Mouse (Mus musculus) forebrain, embryonic 14.5 days (tissue): Measurements from ENCODE around the gene Ephb1. TPM values are rescaled to one million over a fixed set of nuclear protein-coding genes. Genes with fewer than 3 reads are reported as not detected.

Experiments
- ATAC-seq: fragments of 200-750 bp; cut with Nextera tagmentation; 2 replicates; pipeline ENCODE4 v1.8.0; 2017; ENCODE audit warnings: mild to moderate bottlenecking, moderate library complexity
- DNase-seq: peaks from one replicate; pipeline ENCODE4 v3.0.0-alpha.2; 2015; ENCODE audit warnings: low spot score
- H3K27ac ChIP-seq: fragments of 300-500 bp; sonication (generic); 2 replicates; pipeline ENCODE4 v1.5.1; 2014; ENCODE audit warnings: low read depth, mild to moderate bottlenecking, control low read depth, low read length, moderate library complexity
- H3K27me3 ChIP-seq: fragments of 300-500 bp; sonication (generic); replicated peaks from 2 replicates; pipeline ENCODE4 v1.6.1; 2014; ENCODE audit warnings: low read length, control low read depth, mixed read lengths; ENCODE audit not compliant: control insufficient read depth, insufficient read depth
- H3K36me3 ChIP-seq: fragments of 300-500 bp; sonication (generic); 2 replicates; pipeline ENCODE4 v1.6.1; 2014; ENCODE audit warnings: low read length, control low read depth; ENCODE audit not compliant: control insufficient read depth, insufficient read depth
- H3K4me1 ChIP-seq: fragments of 300-500 bp; sonication (generic); 2 replicates; pipeline ENCODE4 v1.6.1; 2014; ENCODE audit warnings: antibody characterized with exemption, low read length, control low read depth; ENCODE audit not compliant: control insufficient read depth, insufficient read depth
- H3K4me2 ChIP-seq: fragments of 300-500 bp; sonication (generic); 2 replicates; pipeline ENCODE4 v1.6.1; 2014; ENCODE audit warnings: mild to moderate bottlenecking, control low read depth, low read length
- H3K4me3 ChIP-seq: fragments of 300-500 bp; sonication (generic); 2 replicates; pipeline ENCODE4 v1.5.1; 2014; ENCODE audit warnings: low read depth, low read length, control low read depth
- H3K9ac ChIP-seq: fragments of 300-500 bp; sonication (generic); 2 replicates; pipeline ENCODE4 v1.6.1; 2014; ENCODE audit warnings: mild to moderate bottlenecking, low read length, control low read depth, moderate library complexity
- H3K9me3 ChIP-seq: fragments of 300-500 bp; sonication (generic); replicated peaks from 2 replicates; pipeline ENCODE4 v1.6.1; 2016; ENCODE audit warnings: low read length, control low read depth, mixed read lengths; ENCODE audit not compliant: control insufficient read depth
- WGBS: fragments of 180-500 bp; shearing (Covaris S2); extraction: QIAGEN DNeasy Blood & Tissue Kit; methylation state at CpG from one replicate; pipeline ENCODE4 v1.1.7; 2014; 5-methylcytosine and 5-hydroxymethylcytosine counted together
- polyA plus RNA-seq: library from polyadenylated mRNA; unstranded; fragments of >200 nt; fragmentation: Nextera tagmentation; extraction: Ambion mirVana; gene quantifications from 2 replicates; pipeline ENCODE4 v1.2.1, GENCODE M21; 2014

The Ephb1 gene
- polyA plus RNA-seq, 1 experiment from 2014 or later, result 27.8 TPM

DNA sequence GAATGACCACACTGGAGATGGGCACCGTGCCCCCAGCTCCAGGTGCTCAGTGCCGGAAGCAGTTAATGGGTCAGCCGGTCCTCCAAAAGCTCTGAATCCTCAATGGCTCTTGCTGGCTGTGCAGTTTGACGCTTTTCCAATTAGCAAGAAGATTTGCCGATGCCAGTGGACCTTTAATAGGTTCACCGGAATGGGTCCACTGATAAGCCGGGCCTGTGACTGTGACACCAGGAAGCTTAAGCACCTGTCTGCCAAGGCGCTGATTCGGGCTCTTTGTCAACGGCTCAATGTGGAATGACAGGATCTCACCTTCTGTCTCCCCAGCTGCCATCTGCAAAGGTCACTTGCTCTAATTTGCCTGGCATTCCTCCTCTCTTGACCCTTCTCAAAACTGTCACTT lies 239.2 kb downstream of the Ephb1 start:
- ATAC-seq (no peak), DNase-seq (no peak)

DNA sequence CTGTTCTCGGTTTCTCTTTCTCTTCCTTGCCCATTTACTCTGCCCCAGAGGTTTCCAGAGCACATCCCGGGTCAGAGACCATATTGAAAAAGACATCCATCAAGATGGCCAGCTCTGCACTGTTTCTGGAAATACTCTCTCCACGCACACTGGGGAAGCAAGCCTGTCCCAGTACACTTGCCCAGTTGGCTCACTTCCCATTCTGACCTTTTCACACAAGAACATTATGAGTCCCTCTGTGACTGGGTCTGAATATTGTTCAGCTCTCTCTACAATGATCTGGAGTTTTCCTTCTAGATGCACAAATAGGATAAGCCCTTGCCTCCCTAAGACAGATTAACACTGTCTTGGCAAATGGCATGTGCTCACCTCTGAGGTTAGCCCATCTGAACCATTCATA lies 243.0 kb downstream of the Ephb1 start:
- H3K27ac ChIP-seq, result no peak overlapping the region
- peaks cover 13% of the 10 kb centered on the region for H3K4me1 ChIP-seq
- WGBS, result 78% methylated on average over 3 of the region's 3 CpGs

More for the DNA sequence above, 239.2 kb downstream of the Ephb1 start:
- Histone ChIP-seq H3K36me3 (no peaks in the 10 kb centered on the region), H3K4me1 (no peaks in the 10 kb centered on the region), H3K9ac (no peak overlapping the region), H3K27ac (no peak overlapping the region), H3K9me3 (no peaks in the 10 kb centered on the region), H3K4me3 (no peak overlapping the region), H3K27me3 (no peaks in the 10 kb centered on the region), H3K4me2 (no peak overlapping the region)
- 83% methylated on average over 10 of the region's 10 CpGs for WGBS

DNA sequence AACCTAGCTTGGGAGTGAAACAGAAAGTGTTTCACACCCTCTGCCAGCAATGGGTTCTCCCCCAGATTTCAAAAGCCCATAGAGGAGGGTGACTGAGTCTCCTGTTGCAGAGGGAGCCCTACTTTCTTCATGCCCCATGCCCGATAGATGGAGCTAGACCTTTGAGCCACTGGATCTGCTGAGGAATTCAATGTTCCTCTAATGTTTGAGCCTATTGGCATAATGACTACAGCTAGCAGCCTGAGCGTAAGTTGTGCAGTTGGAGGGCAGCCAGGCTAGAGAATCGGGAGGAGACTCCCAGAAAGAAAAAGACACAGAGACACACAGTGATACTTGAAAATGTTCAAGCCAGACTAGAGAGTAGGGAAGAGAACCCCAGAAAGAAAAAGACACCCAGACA lies 246.5 kb downstream of the Ephb1 start:
- DNase-seq (peak; percentile 61), ATAC-seq (no peak)
- H3K4me1 ChIP-seq, result peaks cover 13% of the 10 kb centered on the region
- H3K36me3 ChIP-seq, result no peaks in the 10 kb centered on the region
- no peak overlapping the region for H3K4me2 ChIP-seq
- H3K9me3 ChIP-seq, result no peaks in the 10 kb centered on the region
- no peak overlapping the region for H3K4me3 ChIP-seq
- H3K27ac ChIP-seq, result no peak overlapping the region
- H3K9ac ChIP-seq, result no peak overlapping the region
- H3K27me3 ChIP-seq, result no peaks in the 10 kb centered on the region
- WGBS, result 28% methylated on average over 3 of the region's 3 CpGs

More for the DNA sequence above, 243.0 kb downstream of the Ephb1 start:
- Histone ChIP-seq H3K4me3 (no peak overlapping the region), H3K4me2 (no peak overlapping the region), H3K27me3 (no peaks in the 10 kb centered on the region), H3K36me3 (no peaks in the 10 kb centered on the region), H3K9ac (no peak overlapping the region), H3K9me3 (no peaks in the 10 kb centered on the region)
- DNase-seq, result no peak
- no peak for ATAC-seq

DNA sequence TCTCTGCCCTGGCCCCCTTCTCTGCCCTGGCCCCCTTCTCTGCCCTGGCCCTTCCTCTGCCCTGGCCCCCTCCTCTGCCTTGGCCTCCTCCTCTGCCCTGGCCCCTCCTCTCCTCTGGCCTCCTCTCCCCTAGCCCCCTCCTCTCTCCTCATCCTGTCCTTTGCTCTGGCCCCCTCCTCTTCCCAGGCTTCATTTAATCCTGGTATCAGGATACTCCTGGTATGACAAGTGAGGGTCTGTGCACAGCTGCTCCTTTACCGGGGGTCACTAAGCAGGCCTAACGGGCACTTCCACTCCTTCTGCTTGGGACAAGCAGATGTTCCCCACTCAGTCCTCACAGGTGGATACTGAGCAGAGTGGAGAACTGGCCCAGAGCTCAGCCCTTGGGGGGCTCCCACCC lies 247.3 kb downstream of the Ephb1 start:
- Histone ChIP-seq H3K27ac (no peak overlapping the region), H3K4me1 (peaks cover 13% of the 10 kb centered on the region), H3K4me3 (no peak overlapping the region), H3K9me3 (no peaks in the 10 kb centered on the region), H3K4me2 (no peak overlapping the region), H3K27me3 (no peaks in the 10 kb centered on the region), H3K36me3 (no peaks in the 10 kb centered on the region), H3K9ac (no peak overlapping the region)
- 33% methylated on average over 2 of the region's 2 CpGs for WGBS
- DNase-seq (no peak), ATAC-seq (0 out of 2 replicates have a peak, but pooled peaks have one; percentile 20)

DNA sequence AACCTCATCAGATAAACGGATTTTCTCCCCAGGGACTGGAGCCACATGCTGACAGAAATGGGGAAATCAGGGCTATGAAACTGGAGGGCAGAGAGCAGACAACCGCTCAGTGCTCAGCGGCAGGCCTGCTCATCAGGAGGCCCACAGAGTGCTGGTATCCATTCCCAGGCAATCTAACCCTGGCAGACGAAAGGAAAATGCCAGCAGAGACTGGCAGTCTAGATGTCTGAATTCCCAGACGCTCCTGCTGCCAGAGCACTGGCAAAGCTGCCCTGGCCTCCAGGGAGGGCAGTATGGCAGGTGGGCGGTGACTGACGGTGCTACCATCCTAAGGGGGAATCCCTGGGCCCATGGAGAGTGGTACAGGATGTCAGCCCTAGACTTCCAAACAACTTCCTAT lies 257.7 kb downstream of the Ephb1 start:
- 0 out of 2 replicates have a peak, but pooled peaks cover 5% of the 10 kb centered on the region for H3K9me3 ChIP-seq
- H3K4me2 ChIP-seq, result no peak overlapping the region
- 29% methylated on average over 7 of the region's 7 CpGs for WGBS
- DNase-seq, result no peak
- no peaks in the 10 kb centered on the region for H3K4me1 ChIP-seq
- no peak overlapping the region for H3K9ac ChIP-seq
- no peak overlapping the region for H3K4me3 ChIP-seq
- ATAC-seq, result no peak
- 0 out of 2 replicates have a peak overlapping the region, but pooled peaks have one; percentile 17 for H3K27ac ChIP-seq
- no peaks in the 10 kb centered on the region for H3K36me3 ChIP-seq
- no peaks in the 10 kb centered on the region for H3K27me3 ChIP-seq

DNA sequence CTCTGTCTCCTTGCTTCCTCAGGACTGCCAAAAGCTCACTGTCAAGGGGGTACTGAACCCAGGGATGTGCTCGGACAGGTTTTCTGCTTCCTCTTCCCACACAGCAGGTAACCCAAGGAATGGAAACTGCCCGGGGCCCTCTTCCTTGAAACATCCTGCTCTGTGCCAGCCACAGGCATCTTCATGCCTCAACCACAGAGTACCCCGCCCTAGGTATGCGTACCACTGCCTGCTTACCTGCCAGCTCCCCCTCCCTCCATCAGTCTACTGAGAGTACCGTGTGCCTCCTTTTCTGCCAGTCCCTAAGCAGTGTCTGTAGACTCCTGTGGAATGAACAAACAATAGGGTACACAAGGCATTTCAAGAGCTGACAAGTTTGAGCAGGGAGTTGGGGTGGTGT lies 265.9 kb downstream of the Ephb1 start:
- ATAC-seq (no peak), DNase-seq (no peak)
- H3K9me3 ChIP-seq, result no peaks in the 10 kb centered on the region
- no peak overlapping the region for H3K27ac ChIP-seq
- no peaks in the 10 kb centered on the region for H3K27me3 ChIP-seq
- H3K4me1 ChIP-seq, result peaks cover 2% of the 10 kb centered on the region; the same call in 1 of the 2 replicates
- no peak overlapping the region for H3K9ac ChIP-seq
- H3K36me3 ChIP-seq, result no peaks in the 10 kb centered on the region
- WGBS, result 86% methylated on average over 5 of the region's 5 CpGs
- no peak overlapping the region for H3K4me2 ChIP-seq
- H3K4me3 ChIP-seq, result no peak overlapping the region

DNA sequence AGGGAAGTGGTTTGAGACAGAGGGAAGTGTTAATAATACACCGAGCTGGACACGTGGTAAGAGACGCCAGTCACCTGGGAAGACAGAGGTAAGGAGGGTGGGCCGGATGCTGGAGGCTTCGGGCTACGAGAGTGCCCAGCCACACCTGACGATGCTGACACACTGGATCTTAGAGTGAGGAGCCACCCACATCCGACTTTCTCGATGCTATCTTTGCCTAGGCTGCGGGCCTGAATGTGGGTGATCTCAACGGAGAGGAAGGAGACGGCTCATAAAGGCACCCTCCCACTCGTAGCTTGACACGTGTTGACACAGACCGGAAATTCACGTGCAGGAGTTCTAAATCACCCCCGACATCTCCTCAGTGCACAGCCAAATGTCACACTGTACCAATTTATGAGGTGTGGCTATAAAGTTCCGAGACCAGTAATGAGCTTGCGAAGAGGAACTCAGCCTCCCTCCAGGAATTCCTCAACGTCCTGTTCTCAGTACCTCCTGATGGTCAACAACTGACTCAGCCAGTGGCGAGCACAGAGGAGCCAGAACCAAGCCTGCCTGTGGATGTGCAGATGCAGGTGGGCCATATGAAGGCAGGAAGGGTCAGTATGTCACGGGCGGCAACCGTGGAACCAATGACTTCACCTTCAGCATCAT lies 268.3 kb downstream of the Ephb1 start:
- DNase-seq (no peak), ATAC-seq (no peak)
- no peak overlapping the region for H3K4me3 ChIP-seq
- no peaks in the 10 kb centered on the region for H3K27me3 ChIP-seq
- H3K36me3 ChIP-seq, result no peaks in the 10 kb centered on the region
- H3K9me3 ChIP-seq, result no peaks in the 10 kb centered on the region
- peaks cover 2% of the 10 kb centered on the region; the same call in 1 of the 2 replicates for H3K4me1 ChIP-seq
- H3K4me2 ChIP-seq, result no peak overlapping the region
- H3K27ac ChIP-seq, result no peak overlapping the region
- WGBS, result 93% methylated on average over 24 of the region's 24 CpGs
- H3K9ac ChIP-seq, result no peak overlapping the region

DNA sequence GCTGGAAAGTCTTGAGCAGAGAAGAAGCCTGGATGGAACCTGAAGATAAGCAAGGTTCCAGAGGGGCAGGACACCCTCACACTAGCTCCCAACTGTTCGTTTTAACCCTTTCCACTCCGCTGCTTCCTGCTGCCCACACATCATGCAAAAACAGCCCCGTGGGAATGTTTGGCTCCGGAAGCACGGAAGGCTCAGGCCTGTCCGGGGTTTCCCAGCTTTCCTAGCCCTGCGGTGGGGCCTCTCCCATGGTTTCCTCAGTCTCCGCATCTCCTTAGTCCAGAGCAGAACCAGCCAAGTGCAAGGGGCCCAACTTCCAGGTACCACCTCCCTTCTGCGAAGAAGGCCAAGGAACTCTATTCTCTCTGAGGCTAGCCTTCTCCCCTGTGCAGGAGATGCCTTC lies 269.0 kb downstream of the Ephb1 start:
- H3K4me2 ChIP-seq, result no peak overlapping the region
- H3K27me3 ChIP-seq, result no peaks in the 10 kb centered on the region
- H3K4me1 ChIP-seq, result peaks cover 2% of the 10 kb centered on the region; the same call in 1 of the 2 replicates
- H3K9me3 ChIP-seq, result no peaks in the 10 kb centered on the region
- no peak overlapping the region for H3K4me3 ChIP-seq
- 91% methylated on average over 9 of the region's 9 CpGs for WGBS
- ATAC-seq, result no peak
- no peak for DNase-seq
- no peak overlapping the region for H3K9ac ChIP-seq
- H3K27ac ChIP-seq, result no peak overlapping the region
- H3K36me3 ChIP-seq, result no peaks in the 10 kb centered on the region

DNA sequence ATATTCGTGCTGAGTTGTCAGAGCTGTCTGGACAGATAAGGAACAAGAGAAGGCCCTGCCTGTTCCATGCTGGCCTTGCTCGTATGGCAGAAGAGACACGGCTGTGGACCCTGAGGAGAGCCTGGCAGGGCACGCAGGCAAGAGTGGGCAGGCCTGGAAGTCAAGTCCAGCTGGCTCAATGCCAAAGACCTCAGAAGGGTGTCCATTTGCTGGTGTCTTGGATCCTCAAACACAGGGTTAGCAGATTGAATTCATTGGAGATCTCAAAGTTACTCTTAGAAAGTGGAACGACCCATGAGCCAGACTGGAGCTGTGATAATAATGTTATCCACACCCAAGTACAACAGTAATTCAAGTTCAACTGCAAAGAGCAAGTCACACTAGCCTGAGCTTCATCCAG lies 273.6 kb downstream of the Ephb1 start:
- H3K9ac ChIP-seq, result no peak overlapping the region
- no peak overlapping the region for H3K4me2 ChIP-seq
- DNase-seq (no peak), ATAC-seq (no peak)
- H3K27ac ChIP-seq, result no peak overlapping the region
- no peak overlapping the region for H3K4me3 ChIP-seq
- no peaks in the 10 kb centered on the region for H3K27me3 ChIP-seq
- no peaks in the 10 kb centered on the region for H3K36me3 ChIP-seq
- peaks cover 5% of the 10 kb centered on the region for H3K4me1 ChIP-seq
- 86% methylated on average over 5 of the region's 5 CpGs for WGBS
- H3K9me3 ChIP-seq, result no peaks in the 10 kb centered on the region
